Mouse (Mus musculus) bone marrow macrophage, adult 2 months (primary cell): ENCODE measurements around the gene Mrpl43.

Experiments used
- CTCF ChIP-seq: IDR thresholded peaks from 2 replicates; pipeline ENCODE4 v1.5.1; 2012; ENCODE audit warnings: low read depth, mild to moderate bottlenecking, low read length, moderate library complexity
- POLR2A ChIP-seq: IDR thresholded peaks from 2 replicates; pipeline ENCODE4 v1.6.1; 2012; ENCODE audit warnings: mild to moderate bottlenecking, low read depth, low read length, borderline replicate concordance

- TF ChIP-seq CTCF, result peak; percentile 79
- no peak for TF ChIP-seq POLR2A
These were observed 25.5 kb upstream of the Mrpl43 start for GRCm38 (mm10) chr19:45031780-45032179.
